Mouse (Mus musculus): ENCODE results near the gene Cpxm1. TPM values are rescaled to one million over a fixed set of nuclear protein-coding genes. Genes with fewer than 3 reads are reported as not detected.

Cpxm1 gene
- total and polyA plus RNA-seq, 3 experiments: 6.5 to 10.7 TPM; not detected in 1

GRCm38 (mm10) chr2:130388796-130389195 lies 8.6 kb downstream of the Cpxm1 start:
- DNase-seq (ENCODE audit: low read depth, low spot score): peak; percentile 76
- Histone ChIP-seq H3K4me1 (ENCODE audit: control insufficient read depth in 1 of 2, insufficient read depth in 2 of 2, low read length in 2 of 2) (peaks cover 0 to 6% of the 10 kb centered on the region in 2 experiments; a peak in 1 of 4 replicates), H3K36me3 (ENCODE audit: control insufficient read depth in 1 of 2, insufficient read depth in 2 of 2, low read length in 2 of 2) (peaks cover 0 to 5% of the 10 kb centered on the region in 2 experiments; a peak in 1 of 4 replicates), H3K27me3 (ENCODE audit: control insufficient read depth in 1 of 2, insufficient read depth in 2 of 2, low read length in 2 of 2) (peaks cover 1 to 3% of the 10 kb centered on the region in 2 experiments; a peak in 3 of 4 replicates), H3K79me2 (ENCODE audit: control insufficient read depth, insufficient read depth, low read length, poor library complexity) (no peaks in the 10 kb centered on the region), H3K9ac (ENCODE audit: control insufficient read depth, low read depth, low read length, poor library complexity, severe bottlenecking) (no peak overlapping the region), H3K27ac (ENCODE audit: control insufficient read depth, low read depth, low read length) (no peak overlapping the region), H3K9me3 (replicated peaks; ENCODE audit: insufficient read depth, low read length) (no peaks in the 10 kb centered on the region), H3K4me3 (ENCODE audit: control insufficient read depth in 1 of 2, insufficient read depth in 1 of 2, low read depth in 2 of 2, low read length in 2 of 2) (no peak overlapping the region)
- peak; percentile 83 for TF ChIP-seq RAD21 (IDR thresholded peaks at IDR 0.05; ENCODE audit: low read depth, low read length)
- no peak for TF ChIP-seq NRF1 (IDR thresholded peaks at IDR 0.05; ENCODE audit: insufficient read depth, low read depth, low read length, poor library complexity, severe bottlenecking)
- no peak for TF ChIP-seq UBTF (IDR thresholded peaks at IDR 0.05; ENCODE audit: borderline replicate concordance, insufficient read depth, low read depth, low read length)
- no peak for TF ChIP-seq TCF12 (IDR thresholded peaks at IDR 0.05; ENCODE audit: low read depth, low read length)
- TF ChIP-seq CTCF (IDR thresholded peaks at IDR 0.05 in 2 of 3, conservative IDR thresholded peaks at IDR 0.05 in 1 of 3; ENCODE audit: control insufficient read depth in 1 of 3, insufficient read depth in 1 of 3, low read depth in 2 of 3, low read length in 3 of 3, poor library complexity in 1 of 3, severe bottlenecking in 1 of 3): peak in 2 of 3 experiments; percentile 50 to 80; a peak in 4 of 6 replicates
- TF ChIP-seq MXI1 (IDR thresholded peaks at IDR 0.05; ENCODE audit: low read depth, low read length): no peak
- no peak for TF ChIP-seq USF1 (IDR thresholded peaks at IDR 0.05; ENCODE audit: low read depth, low read length)
- TF ChIP-seq ZMIZ1 (IDR thresholded peaks at IDR 0.05; ENCODE audit: low read depth, low read length): no peak
- no peak for TF ChIP-seq ZKSCAN1 (IDR thresholded peaks at IDR 0.05; ENCODE audit: low read depth, low read length)
- no peak for TF ChIP-seq MAFK (IDR thresholded peaks at IDR 0.05; ENCODE audit: borderline replicate concordance, low read depth, low read length)
- no peak for TF ChIP-seq BHLHE40 (IDR thresholded peaks at IDR 0.05; ENCODE audit: borderline replicate concordance, low read depth, low read length)
- no peak for TF ChIP-seq POLR2AphosphoS2 (IDR thresholded peaks at IDR 0.05; ENCODE audit: low read length)
- no peak for TF ChIP-seq E2F4 (IDR thresholded peaks at IDR 0.05; ENCODE audit: borderline replicate concordance, low read depth, low read length)
- TF ChIP-seq ELF1 (IDR thresholded peaks at IDR 0.05; ENCODE audit: low read depth, low read length): no peak
- no peak for TF ChIP-seq KAT2A (conservative IDR thresholded peaks at IDR 0.05; ENCODE audit: low read depth, low read length)
- no peak for TF ChIP-seq JUND (IDR thresholded peaks at IDR 0.05; ENCODE audit: low read depth, low read length)
- no peak for TF ChIP-seq MYB (IDR thresholded peaks at IDR 0.05; ENCODE audit: low read depth, low read length)
- TF ChIP-seq ZC3H11A (IDR thresholded peaks at IDR 0.05; ENCODE audit: low read depth, low read length): peak; percentile 87
- TF ChIP-seq SMC3 (IDR thresholded peaks at IDR 0.05; ENCODE audit: low read depth, low read length): peak; percentile 85

- Histone ChIP-seq H3K4me1 (ENCODE audit: control insufficient read depth in 1 of 2, insufficient read depth in 2 of 2, low read length in 2 of 2) (peaks cover 0 to 6% of the 10 kb centered on the region in 2 experiments; a peak in 1 of 4 replicates), H3K9me3 (replicated peaks; ENCODE audit: insufficient read depth, low read length) (no peaks in the 10 kb centered on the region), H3K4me3 (ENCODE audit: control insufficient read depth in 1 of 2, insufficient read depth in 1 of 2, low read depth in 2 of 2, low read length in 2 of 2) (no peak overlapping the region), H3K27ac (ENCODE audit: control insufficient read depth, low read depth, low read length) (no peak overlapping the region), H3K27me3 (ENCODE audit: control insufficient read depth in 1 of 2, insufficient read depth in 2 of 2, low read length in 2 of 2) (peaks cover 3 to 5% of the 10 kb centered on the region in 2 experiments), H3K79me2 (ENCODE audit: control insufficient read depth, insufficient read depth, low read length, poor library complexity) (no peaks in the 10 kb centered on the region), H3K9ac (ENCODE audit: control insufficient read depth, low read depth, low read length, poor library complexity, severe bottlenecking) (no peak overlapping the region), H3K36me3 (ENCODE audit: control insufficient read depth in 1 of 2, insufficient read depth in 2 of 2, low read length in 2 of 2) (peaks cover 0 to 5% of the 10 kb centered on the region in 2 experiments; a peak in 1 of 4 replicates)
- DNase-seq (ENCODE audit: low read depth, low spot score): no peak
- TF ChIP-seq CTCF (IDR thresholded peaks at IDR 0.05 in 2 of 3, conservative IDR thresholded peaks at IDR 0.05 in 1 of 3; ENCODE audit: control insufficient read depth in 1 of 3, insufficient read depth in 1 of 3, low read depth in 2 of 3, low read length in 3 of 3, poor library complexity in 1 of 3, severe bottlenecking in 1 of 3): no peak
- TF ChIP-seq JUND (IDR thresholded peaks at IDR 0.05; ENCODE audit: low read depth, low read length): no peak
- no peak for TF ChIP-seq UBTF (IDR thresholded peaks at IDR 0.05; ENCODE audit: borderline replicate concordance, insufficient read depth, low read depth, low read length)
- TF ChIP-seq ZC3H11A (IDR thresholded peaks at IDR 0.05; ENCODE audit: low read depth, low read length): no peak
- TF ChIP-seq CHD1 (IDR thresholded peaks at IDR 0.05; ENCODE audit: low read depth, low read length): no peak
- TF ChIP-seq NELFE (IDR thresholded peaks at IDR 0.05; ENCODE audit: low read depth, low read length): no peak
- TF ChIP-seq POLR2AphosphoS5 (IDR thresholded peaks at IDR 0.05; ENCODE audit: borderline replicate concordance, low read depth, low read length): no peak
- TF ChIP-seq TCF12 (IDR thresholded peaks at IDR 0.05; ENCODE audit: low read depth, low read length): no peak
- TF ChIP-seq ZKSCAN1 (IDR thresholded peaks at IDR 0.05; ENCODE audit: low read depth, low read length): no peak
Observed at GRCm38 (mm10) chr2:130386212-130386611, 11.2 kb downstream of the Cpxm1 start.

Data from MEL (cell line).